Mouse (Mus musculus) liver, embryonic 12.5 days (tissue): Measurements from ENCODE around the gene Slc16a2. TPM values are rescaled to one million over a fixed set of nuclear protein-coding genes. Genes with fewer than 3 reads are reported as not detected.
"Not testable (repeated sequence)": the region's sequence is repeated elsewhere in the genome, so short reads cannot be mapped to it uniquely, and the experiment has no call there.

Source experiments
- ATAC-seq: fragments of 200-750 bp; cut with Nextera tagmentation; 2 replicates; pipeline ENCODE4 v1.8.0; 2017; ENCODE audit warnings: moderate number of reproducible peaks, mild to moderate bottlenecking, moderate library complexity
- H3K27ac ChIP-seq: fragments of 300-500 bp; sonication (generic); 2 replicates; pipeline ENCODE4 v1.5.1; 2016; ENCODE audit warnings: mild to moderate bottlenecking
- H3K27me3 ChIP-seq: fragments of 300-500 bp; sonication (generic); replicated peaks from 2 replicates; pipeline ENCODE4 v1.6.1; 2016; ENCODE audit warnings: mild to moderate bottlenecking, moderate library complexity
- H3K36me3 ChIP-seq: fragments of 300-500 bp; sonication (generic); 2 replicates; pipeline ENCODE4 v1.6.1; 2016; ENCODE audit warnings: mild to moderate bottlenecking, moderate library complexity
- H3K4me1 ChIP-seq: fragments of 300-500 bp; sonication (generic); 2 replicates; pipeline ENCODE4 v1.6.1; 2016
- H3K4me2 ChIP-seq: fragments of 300-500 bp; sonication (generic); 2 replicates; pipeline ENCODE4 v1.6.1; 2016; ENCODE audit warnings: mild to moderate bottlenecking, moderate library complexity
- H3K4me3 ChIP-seq: fragments of 300-500 bp; sonication (generic); 2 replicates; pipeline ENCODE4 v1.5.1; 2016; ENCODE audit warnings: mild to moderate bottlenecking, moderate library complexity
- H3K9ac ChIP-seq: fragments of 300-500 bp; sonication (generic); 2 replicates; pipeline ENCODE4 v1.6.1; 2016; ENCODE audit warnings: mild to moderate bottlenecking, moderate library complexity
- H3K9me3 ChIP-seq: fragments of 300-500 bp; sonication (generic); replicated peaks from 2 replicates; pipeline ENCODE4 v1.6.1; 2016; ENCODE audit warnings: mild to moderate bottlenecking, moderate library complexity
- WGBS: fragments of 180-500 bp; shearing (Covaris S2); methylation state at CpG from one replicate; pipeline ENCODE4 v1.1.7; 2016; ENCODE audit not compliant: insufficient replicate concordance; 5-methylcytosine and 5-hydroxymethylcytosine counted together
- polyA plus RNA-seq: library from polyadenylated mRNA; unstranded; fragments of >200 nt; fragmentation: Nextera tagmentation; extraction: Ambion mirVana; gene quantifications from 2 replicates; pipeline ENCODE4 v1.2.1, GENCODE M21; 2016

Gene Slc16a2
- polyA plus RNA-seq, 1 experiment from 2014 or later: 3.7 TPM

DNA sequence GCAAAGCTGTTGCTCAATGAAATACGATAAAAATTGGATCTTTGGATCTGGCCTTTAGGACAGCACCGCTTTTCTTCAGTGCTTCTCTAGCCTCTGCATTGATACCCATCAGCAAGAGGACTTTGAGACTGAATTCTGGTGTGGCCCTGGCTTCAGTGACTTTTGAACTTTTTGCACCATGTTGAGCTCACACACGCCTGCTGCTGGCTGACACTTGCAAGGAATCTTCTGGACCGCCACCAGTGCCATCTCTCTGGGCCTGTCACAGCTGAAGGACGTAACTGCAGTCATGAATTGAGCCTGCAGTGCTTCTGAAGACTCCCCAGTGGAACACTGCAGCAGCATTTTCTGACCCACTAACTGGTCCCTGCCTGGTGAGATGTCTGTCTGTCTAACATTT is 128.9 kb downstream of the Slc16a2 start:
- no peaks in the 10 kb centered on the region; the same call in 1 of the 2 replicates for H3K4me1 ChIP-seq
- no peak overlapping the region for H3K9ac ChIP-seq
- ATAC-seq: no peak
- H3K4me3 ChIP-seq: no peak overlapping the region
- H3K4me2 ChIP-seq: no peak overlapping the region
- 71% methylated on average over 5 of the region's 5 CpGs for WGBS
- H3K27ac ChIP-seq: no peak overlapping the region
- H3K36me3 ChIP-seq: no peaks in the 10 kb centered on the region
- peaks cover 74% of the 10 kb centered on the region for H3K27me3 ChIP-seq
- no peaks in the 10 kb centered on the region for H3K9me3 ChIP-seq

- H3K4me2 ChIP-seq: no peak overlapping the region
- peaks cover 60% of the 10 kb centered on the region for H3K27me3 ChIP-seq
- ATAC-seq: no peak
- H3K27ac ChIP-seq: no peak overlapping the region
- H3K9ac ChIP-seq: no peak overlapping the region
- H3K4me1 ChIP-seq: no peaks in the 10 kb centered on the region
- no peaks in the 10 kb centered on the region for H3K9me3 ChIP-seq
- H3K4me3 ChIP-seq: no peak overlapping the region
- no peaks in the 10 kb centered on the region for H3K36me3 ChIP-seq
- 71% methylated on average over 2 of the region's 2 CpGs for WGBS
These were observed 133.2 kb downstream of the Slc16a2 start for GRCm38 (mm10) chrX:103688551-103688950.

DNA sequence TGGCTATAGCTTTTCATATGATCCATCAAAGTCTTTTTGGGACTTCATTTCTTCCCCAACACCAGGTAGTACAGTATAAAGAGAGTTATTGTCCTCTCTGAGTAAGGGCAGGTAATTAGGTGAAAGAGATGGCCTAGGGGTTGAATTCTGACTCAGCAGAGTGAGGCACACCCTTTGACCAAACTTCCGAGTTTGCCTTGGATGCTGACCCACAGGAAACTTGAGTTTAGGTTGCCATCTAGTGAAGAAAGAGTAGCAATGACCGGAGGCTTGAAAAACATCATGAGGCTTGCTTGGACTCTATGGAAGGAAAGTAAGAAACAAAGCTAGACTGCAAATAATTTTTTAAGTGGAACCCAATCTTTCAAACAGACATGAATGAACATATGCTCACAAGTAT is 147.1 kb downstream of the Slc16a2 start:
- Histone ChIP-seq H3K9me3 (no peaks in the 10 kb centered on the region), H3K4me3 (no peak overlapping the region), H3K27ac (no peak overlapping the region), H3K4me2 (no peak overlapping the region), H3K36me3 (no peaks in the 10 kb centered on the region), H3K27me3 (peaks cover 3% of the 10 kb centered on the region; the same call in 1 of the 2 replicates), H3K9ac (no peak overlapping the region), H3K4me1 (no peaks in the 10 kb centered on the region)
- ATAC-seq: no peak
- 23% methylated on average over 2 of the region's 2 CpGs for WGBS

DNA sequence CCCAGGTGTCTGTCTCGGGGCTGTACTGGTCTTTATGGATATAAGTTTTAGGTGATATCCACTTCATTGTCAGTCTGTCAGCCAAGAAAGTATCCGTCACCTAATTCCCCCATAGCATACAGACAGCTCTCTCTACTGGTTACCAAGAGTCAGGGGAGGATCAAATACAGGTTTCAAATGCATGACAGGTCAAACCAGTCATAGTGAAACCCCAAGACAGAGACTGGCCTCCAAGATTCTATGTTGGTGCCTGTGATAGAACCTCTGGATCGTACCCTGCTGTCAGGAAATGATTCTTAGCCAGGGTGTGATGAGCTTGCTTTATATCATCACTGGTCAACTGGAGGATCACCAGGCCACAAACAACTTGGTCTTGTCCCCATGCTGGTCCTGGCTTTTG is 148.0 kb downstream of the Slc16a2 start:
- Histone ChIP-seq H3K9ac (no peak overlapping the region), H3K9me3 (no peaks in the 10 kb centered on the region), H3K4me3 (no peak overlapping the region), H3K27me3 (peaks cover 3% of the 10 kb centered on the region; the same call in 1 of the 2 replicates), H3K4me1 (no peaks in the 10 kb centered on the region), H3K36me3 (no peaks in the 10 kb centered on the region), H3K4me2 (no peak overlapping the region), H3K27ac (no peak overlapping the region)
- WGBS: 56% methylated on average over 3 of the region's 3 CpGs
- no peak for ATAC-seq

DNA sequence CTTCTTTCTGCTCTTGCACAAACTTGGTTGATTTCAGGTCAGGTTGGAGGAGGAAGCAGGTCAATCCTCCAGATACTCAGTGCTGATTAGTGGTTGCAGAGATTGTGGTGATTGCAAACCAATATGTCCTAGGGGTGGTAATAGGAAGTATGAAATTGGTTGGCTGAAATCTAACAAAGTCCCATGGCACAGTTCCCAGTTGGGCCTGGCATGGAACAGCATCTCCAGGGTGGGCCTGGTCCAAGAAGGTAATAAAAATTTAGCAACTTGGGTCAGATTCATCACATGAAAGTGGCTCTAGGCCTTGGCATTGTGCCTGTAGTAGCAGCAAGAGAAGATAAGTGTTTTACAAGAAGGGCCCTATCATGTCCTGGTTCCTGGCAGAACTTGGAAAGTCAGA is 151.5 kb downstream of the Slc16a2 start:
- H3K9ac ChIP-seq: no peak overlapping the region
- no peaks in the 10 kb centered on the region for H3K36me3 ChIP-seq
- no peak overlapping the region for H3K27ac ChIP-seq
- no peaks in the 10 kb centered on the region; the same call in 1 of the 2 replicates for H3K27me3 ChIP-seq
- ATAC-seq: no peak
- H3K4me2 ChIP-seq: no peak overlapping the region
- H3K4me1 ChIP-seq: no peaks in the 10 kb centered on the region
- H3K4me3 ChIP-seq: no peak overlapping the region
- no peaks in the 10 kb centered on the region for H3K9me3 ChIP-seq

DNA sequence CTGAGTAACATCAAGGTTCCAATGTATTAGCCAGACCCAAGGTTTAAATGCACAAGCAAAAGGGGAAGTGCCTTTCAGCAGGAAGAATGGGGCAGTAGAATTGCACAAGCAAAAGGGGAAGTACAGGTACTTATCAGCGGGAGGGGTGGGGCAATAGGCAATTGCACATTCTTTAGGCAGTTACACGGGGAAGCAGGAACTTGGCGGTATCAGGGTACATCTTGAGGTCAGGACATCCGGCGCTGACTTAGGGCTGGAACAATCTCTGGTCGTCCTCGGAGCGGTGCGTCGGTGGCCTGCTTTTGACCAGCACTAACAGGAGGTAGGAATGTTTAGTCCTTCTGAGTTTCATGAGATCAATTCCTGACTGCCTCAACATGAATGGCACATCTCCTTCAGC is 157.3 kb downstream of the Slc16a2 start:
- ATAC-seq, H3K36me3 ChIP-seq, H3K4me1 ChIP-seq, H3K9me3 ChIP-seq, H3K9ac ChIP-seq, H3K27me3 ChIP-seq, H3K4me3 ChIP-seq, H3K4me2 ChIP-seq, H3K27ac ChIP-seq: not testable (repeated sequence)
- 33% methylated on average over 10 of the region's 10 CpGs for WGBS

DNA sequence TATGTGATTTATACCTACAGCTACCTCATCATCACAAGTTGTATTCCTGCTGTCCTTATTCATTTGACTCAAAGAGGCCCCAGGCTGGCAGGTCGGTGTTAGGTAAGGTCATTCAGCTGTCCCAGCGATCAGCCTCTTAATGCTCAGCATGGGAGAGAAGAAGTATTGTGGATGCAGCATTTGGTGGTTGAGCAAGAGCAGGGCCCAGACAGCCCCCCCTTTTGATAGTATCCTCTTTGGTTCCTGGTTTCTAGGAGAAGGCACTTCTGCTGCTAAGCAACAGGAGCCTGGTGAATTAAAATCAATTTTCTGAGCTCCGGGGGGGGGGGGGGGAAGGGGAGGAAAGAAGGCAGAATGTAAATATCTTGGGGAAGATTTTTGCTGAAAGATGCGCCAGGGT is 162.8 kb downstream of the Slc16a2 start:
- no peaks in the 10 kb centered on the region for H3K36me3 ChIP-seq

GRCm38 (mm10) chrX:103653021-103653420 is 168.8 kb downstream of the Slc16a2 start:
- H3K27ac ChIP-seq: no peak overlapping the region
- H3K9ac ChIP-seq: no peak overlapping the region
- H3K9me3 ChIP-seq: no peaks in the 10 kb centered on the region
- no peak overlapping the region for H3K4me2 ChIP-seq
- 52% methylated on average over 2 of the region's 2 CpGs for WGBS
- no peaks in the 10 kb centered on the region for H3K4me1 ChIP-seq
- H3K36me3 ChIP-seq: no peaks in the 10 kb centered on the region
- peaks cover 16% of the 10 kb centered on the region; the same call in 1 of the 2 replicates for H3K27me3 ChIP-seq
- no peak overlapping the region for H3K4me3 ChIP-seq
- ATAC-seq: no peak

More for the DNA sequence above, 162.8 kb downstream of the Slc16a2 start:
- no peak for ATAC-seq
- H3K4me2 ChIP-seq: no peak overlapping the region
- H3K27ac ChIP-seq: no peak overlapping the region
- H3K27me3 ChIP-seq: peaks cover 14% of the 10 kb centered on the region; the same call in 1 of the 2 replicates
- 52% methylated on average over 4 of the region's 4 CpGs for WGBS
- H3K4me1 ChIP-seq: no peaks in the 10 kb centered on the region
- no peaks in the 10 kb centered on the region for H3K9me3 ChIP-seq
- no peak overlapping the region for H3K9ac ChIP-seq
- no peak overlapping the region for H3K4me3 ChIP-seq

GRCm38 (mm10) chrX:103652048-103652447 is 169.7 kb downstream of the Slc16a2 start:
- H3K36me3 ChIP-seq: no peaks in the 10 kb centered on the region
- no peaks in the 10 kb centered on the region for H3K4me1 ChIP-seq
- no peak overlapping the region for H3K9ac ChIP-seq
- no peak overlapping the region for H3K4me3 ChIP-seq
- no peaks in the 10 kb centered on the region for H3K9me3 ChIP-seq
- WGBS: 33% methylated on average over 1 of the region's 1 CpGs
- no peak overlapping the region for H3K4me2 ChIP-seq
- no peak overlapping the region for H3K27ac ChIP-seq
- peaks cover 19% of the 10 kb centered on the region; the same call in 1 of the 2 replicates for H3K27me3 ChIP-seq
- no peak for ATAC-seq

Other genes starting within 250 kb of the Slc16a2 start
- not detected in 2 replicates for gene Zcchc13, start 191.4 kb downstream of the Slc16a2 start, polyA plus RNA-seq
- gene Rlim, start 159.3 kb upstream of the Slc16a2 start, polyA plus RNA-seq: 21.4 and 21.9 TPM in 2 replicates